In genomic region chr3:122507826-122508225, GRCm38 (mm10) we compare ENCODE assay signal across 13 mouse cellular contexts.
"Had no signal": no experiment of that assay in that cellular context is flagged by ENCODE, and none has a peak within 500 bp of the region (broad histone marks: within the 10 kb centered on the region; RNA-seq: fewer than 3 reads in every experiment).

No protein-coding gene starts in this region.

- H3K36me3 ChIP-seq: liver, embryonic 13.5 days had no signal

- H3K9ac ChIP-seq: liver, embryonic 13.5 days; neural tube, embryonic 12.5 days had no signal

- H3K4me3 ChIP-seq: liver, embryonic 13.5 days; neural tube, embryonic 12.5 days had no signal

- H3K27ac ChIP-seq: liver, embryonic 13.5 days; neural tube, embryonic 12.5 days had no signal

- H3K27me3 ChIP-seq: liver, embryonic 13.5 days; neural tube, embryonic 12.5 days had no signal

- DNase-seq: kidney, adult 18-20 months; kidney, adult 9 months; kidney, postnatal 14 days; kidney, postnatal 4 days; liver, embryonic 13.5 days; lung, adult 2 months; lung, postnatal 14 days; lung, postnatal 4 days; midbrain, embryonic 14.5 days; thymus, adult 18-20 months; thymus, postnatal 36 days had no signal

- H3K4me2 ChIP-seq: liver, embryonic 13.5 days; midbrain, embryonic 11.5 days; neural tube, embryonic 12.5 days had no signal

- H3K4me1 ChIP-seq: neural tube, embryonic 12.5 days had no signal

- H3K9me3 ChIP-seq: liver, embryonic 13.5 days; neural tube, embryonic 12.5 days had no signal
